Mouse (Mus musculus) embryonic facial prominence, embryonic 10.5 days (tissue): ENCODE measurements around the gene Rgmb. TPM values are rescaled to one million over a fixed set of nuclear protein-coding genes. Genes with fewer than 3 reads are reported as not detected.

Experiments used
- DNase-seq: peaks from one replicate; pipeline ENCODE4 v3.0.0-alpha.2; 2017; ENCODE audit warnings: low spot score
- H3K27ac ChIP-seq: fragments of 300-500 bp; sonication (generic); replicated peaks from 2 replicates; pipeline ENCODE4 v1.5.1; 2016; ENCODE audit warnings: mild to moderate bottlenecking
- H3K27me3 ChIP-seq: fragments of 300-500 bp; sonication (generic); replicated peaks from 2 replicates; pipeline ENCODE4 v1.6.1; 2016; ENCODE audit warnings: low read depth, mild to moderate bottlenecking; ENCODE audit not compliant: poor library complexity, severe bottlenecking
- H3K36me3 ChIP-seq: fragments of 300-500 bp; sonication (generic); replicated peaks from 2 replicates; pipeline ENCODE4 v1.6.1; 2016; ENCODE audit warnings: mild to moderate bottlenecking, moderate library complexity
- H3K4me1 ChIP-seq: fragments of 300-500 bp; sonication (generic); 2 replicates; pipeline ENCODE4 v1.6.1; 2016
- H3K4me3 ChIP-seq: fragments of 300-500 bp; sonication (generic); 2 replicates; pipeline ENCODE4 v1.5.1; 2016; ENCODE audit warnings: mild to moderate bottlenecking, moderate library complexity
- H3K9me3 ChIP-seq: fragments of 300-500 bp; sonication (generic); 2 replicates; pipeline ENCODE4 v1.6.1; 2016; ENCODE audit warnings: mild to moderate bottlenecking
- WGBS: fragments of 180-500 bp; shearing (Covaris S2); methylation state at CpG from one replicate; pipeline ENCODE4 v1.1.7; 2016; 5-methylcytosine and 5-hydroxymethylcytosine counted together
- polyA plus RNA-seq: library from polyadenylated mRNA; unstranded; fragments of >200 nt; fragmentation: Nextera tagmentation; extraction: Ambion mirVana; gene quantifications from 2 replicates; pipeline ENCODE4 v1.2.1, GENCODE M21; 2016

The Rgmb gene
- polyA plus RNA-seq, 1 experiment from 2014 or later = 18.1 TPM

- Histone ChIP-seq H3K36me3 (peaks cover 37% of the 10 kb centered on the region), H3K4me3 (no peak overlapping the region), H3K27ac (no peak overlapping the region), H3K27me3 (no peaks in the 10 kb centered on the region), H3K4me1 (peaks cover 20% of the 10 kb centered on the region), H3K9me3 (no peaks in the 10 kb centered on the region)
- DNase-seq = no peak
- WGBS = 54% methylated on average over 15 of the region's 15 CpGs
Measured at GRCm38 (mm10) chr17:15804008-15804812, 26.6 kb downstream of the Rgmb start.

- H3K36me3 ChIP-seq = peaks cover 9% of the 10 kb centered on the region
- no peaks in the 10 kb centered on the region for H3K4me1 ChIP-seq
- H3K4me3 ChIP-seq = no peak overlapping the region
- no peak overlapping the region for H3K27ac ChIP-seq
- 73% methylated on average over 3 of the region's 3 CpGs for WGBS
- no peaks in the 10 kb centered on the region for H3K27me3 ChIP-seq
- no peaks in the 10 kb centered on the region for H3K9me3 ChIP-seq
- DNase-seq = no peak
Measured at GRCm38 (mm10) chr17:15799195-15799793, 31.5 kb downstream of the Rgmb start.

- no peaks in the 10 kb centered on the region for H3K36me3 ChIP-seq
- H3K4me1 ChIP-seq = no peaks in the 10 kb centered on the region
- WGBS = 85% methylated on average over 8 of the region's 8 CpGs
Measured at GRCm38 (mm10) chr17:15790716-15791115, 40.1 kb downstream of the Rgmb start.

GRCm38 (mm10) chr17:15787036-15787435 is 43.8 kb downstream of the Rgmb start:
- no peak overlapping the region for H3K27ac ChIP-seq
- no peaks in the 10 kb centered on the region for H3K9me3 ChIP-seq
- H3K27me3 ChIP-seq = no peaks in the 10 kb centered on the region
- H3K4me3 ChIP-seq = no peak overlapping the region
- H3K4me1 ChIP-seq = no peaks in the 10 kb centered on the region
- no peaks in the 10 kb centered on the region for H3K36me3 ChIP-seq
- DNase-seq = no peak
- WGBS = 29% methylated on average over 3 of the region's 3 CpGs

More at GRCm38 (mm10) chr17:15790716-15791115, 40.1 kb downstream of the Rgmb start:
- H3K27me3 ChIP-seq = no peaks in the 10 kb centered on the region
- no peaks in the 10 kb centered on the region for H3K9me3 ChIP-seq
- no peak for DNase-seq
- no peak overlapping the region for H3K4me3 ChIP-seq
- no peak overlapping the region for H3K27ac ChIP-seq

- 86% methylated on average over 6 of the region's 6 CpGs for WGBS
- H3K9me3 ChIP-seq = no peaks in the 10 kb centered on the region
- no peak overlapping the region for H3K4me3 ChIP-seq
- H3K4me1 ChIP-seq = no peaks in the 10 kb centered on the region
- H3K36me3 ChIP-seq = peaks cover under 1% of the 10 kb centered on the region; the same call in 1 of the 2 replicates
- DNase-seq = no peak
- H3K27ac ChIP-seq = no peak overlapping the region
- H3K27me3 ChIP-seq = no peaks in the 10 kb centered on the region
Measured at GRCm38 (mm10) chr17:15777979-15778378, 52.9 kb downstream of the Rgmb start.

- no peaks in the 10 kb centered on the region for H3K27me3 ChIP-seq
Measured at GRCm38 (mm10) chr17:15776349-15776748, 54.5 kb downstream of the Rgmb start.

GRCm38 (mm10) chr17:15774565-15775215 is 56.1 kb downstream of the Rgmb start:
- no peaks in the 10 kb centered on the region for H3K4me1 ChIP-seq
- DNase-seq = no peak
- WGBS = 75% methylated on average over 5 of the region's 5 CpGs
- no peak overlapping the region for H3K4me3 ChIP-seq
- H3K9me3 ChIP-seq = no peaks in the 10 kb centered on the region
- no peaks in the 10 kb centered on the region for H3K27me3 ChIP-seq
- H3K36me3 ChIP-seq = peaks cover 32% of the 10 kb centered on the region
- H3K27ac ChIP-seq = no peak overlapping the region

More at GRCm38 (mm10) chr17:15776349-15776748, 54.5 kb downstream of the Rgmb start:
- Histone ChIP-seq H3K4me1 (no peaks in the 10 kb centered on the region), H3K27ac (no peak overlapping the region), H3K9me3 (no peaks in the 10 kb centered on the region), H3K4me3 (no peak overlapping the region), H3K36me3 (peaks cover 15% of the 10 kb centered on the region)
- 81% methylated on average over 5 of the region's 5 CpGs for WGBS
- no peak for DNase-seq

- Histone ChIP-seq H3K36me3 (peaks cover 39% of the 10 kb centered on the region), H3K9me3 (no peaks in the 10 kb centered on the region), H3K4me3 (no peak overlapping the region), H3K27me3 (no peaks in the 10 kb centered on the region), H3K27ac (no peak overlapping the region), H3K4me1 (no peaks in the 10 kb centered on the region)
- WGBS = 86% methylated on average over 6 of the region's 6 CpGs
- no peak for DNase-seq
Measured at GRCm38 (mm10) chr17:15773956-15774355, 56.9 kb downstream of the Rgmb start.

- H3K27me3 ChIP-seq = no peaks in the 10 kb centered on the region
- 89% methylated on average over 7 of the region's 7 CpGs for WGBS
- H3K27ac ChIP-seq = no peak overlapping the region
- H3K4me1 ChIP-seq = no peaks in the 10 kb centered on the region
- DNase-seq = no peak
- H3K9me3 ChIP-seq = no peaks in the 10 kb centered on the region
- no peak overlapping the region for H3K4me3 ChIP-seq
- H3K36me3 ChIP-seq = peaks cover 87% of the 10 kb centered on the region
Measured at GRCm38 (mm10) chr17:15769081-15769724, 61.6 kb downstream of the Rgmb start.

GRCm38 (mm10) chr17:15761191-15761590 is 69.6 kb downstream of the Rgmb start:
- no peak for DNase-seq
- no peaks in the 10 kb centered on the region for H3K9me3 ChIP-seq
- no peak overlapping the region for H3K27ac ChIP-seq
- no peak overlapping the region for H3K4me3 ChIP-seq
- H3K4me1 ChIP-seq = no peaks in the 10 kb centered on the region
- whole genome bisulfite sequencing = 86% methylated on average over 8 of the region's 8 CpGs
- peaks cover 90% of the 10 kb centered on the region for H3K36me3 ChIP-seq
- H3K27me3 ChIP-seq = no peaks in the 10 kb centered on the region
